Mouse (Mus musculus): Measurements from ENCODE around the gene Nptx1.

- TF ChIP-seq CTCF (conservative IDR thresholded peaks at IDR 0.05; ENCODE audit: low read length) (no peak), POU5F1 (IDR thresholded peaks at IDR 0.05; ENCODE audit: borderline replicate concordance, low read length) (no peak), NANOG (IDR thresholded peaks at IDR 0.05; ENCODE audit: borderline replicate concordance, low read length) (no peak)
These were observed 54.0 kb downstream of the Nptx1 start for GRCm38 (mm10) chr11:119493516-119493915.

Measured in E14TG2a.4 (cell line).